Mouse (Mus musculus): ENCODE results near the gene Tekt3.

GRCm38 (mm10) chr11:63046380-63046779, 15.1 kb upstream of the Tekt3 start:
- no peak for TF ChIP-seq ZNF384 (IDR thresholded peaks at IDR 0.05; ENCODE audit: low read depth, low read length)
- TF ChIP-seq MAFK (IDR thresholded peaks at IDR 0.05; ENCODE audit: insufficient read depth, low read depth, low read length), result no peak
- TF ChIP-seq CHD2 (IDR thresholded peaks at IDR 0.05; ENCODE audit: low read depth, low read length), result no peak

Data from ES-E14 (cell line).